Mouse (Mus musculus) A20 (cell line): Measurements from ENCODE around the gene Tmem221.

Source experiments
- DNase-seq: peaks from one replicate; pipeline ENCODE4 v3.0.0-alpha.2; 2011; ENCODE audit warnings: low read depth, low spot score

The Tmem221 gene

DNA sequence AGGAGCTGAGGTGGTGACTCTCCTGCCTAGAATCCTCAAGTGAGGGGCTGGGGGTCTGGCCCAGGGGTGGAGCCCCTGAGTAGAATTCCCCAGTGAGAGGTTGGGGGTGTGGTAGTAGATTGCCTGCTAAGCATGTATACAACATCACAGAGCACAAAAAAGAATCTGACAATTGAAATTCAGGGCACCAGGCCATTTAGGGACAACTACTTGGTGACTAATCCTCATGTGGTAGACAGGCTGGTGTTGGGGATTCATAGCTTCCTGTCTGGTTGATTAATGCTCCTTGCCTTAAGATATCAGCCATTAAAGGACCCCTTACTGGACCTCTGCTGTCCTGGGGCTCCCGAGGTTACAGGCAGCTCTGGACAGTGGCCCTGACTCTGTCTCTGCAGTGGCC lies 20.3 kb upstream of the Tmem221 start:
- no peak for DNase-seq

DNA sequence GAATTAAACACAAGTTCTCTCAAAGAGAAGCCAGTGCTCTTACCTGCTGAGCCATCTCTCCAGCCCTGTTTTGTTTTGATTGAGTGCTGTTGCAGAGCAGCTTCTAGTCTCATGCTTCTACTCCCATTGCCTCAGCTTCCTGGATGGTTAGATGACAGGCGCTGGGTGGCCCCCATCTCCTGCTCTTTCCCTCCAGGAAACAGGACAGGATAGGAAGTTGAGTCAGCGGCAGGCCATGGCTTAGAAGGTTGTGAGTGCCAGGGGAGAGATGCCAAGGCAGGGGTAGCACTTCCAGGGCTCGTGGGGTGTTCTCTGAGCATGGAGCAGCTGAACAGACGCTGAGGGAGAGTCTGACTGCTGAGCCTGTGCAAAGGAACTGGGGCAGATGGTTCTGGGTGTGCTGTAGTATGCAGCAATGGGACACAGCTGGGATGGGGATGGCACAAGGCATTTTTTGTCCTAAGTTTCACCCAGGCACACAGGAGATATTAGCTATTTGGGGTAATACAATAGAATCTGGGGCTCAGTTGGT lies 19.3 kb upstream of the Tmem221 start:
- no peak for DNase-seq

DNA sequence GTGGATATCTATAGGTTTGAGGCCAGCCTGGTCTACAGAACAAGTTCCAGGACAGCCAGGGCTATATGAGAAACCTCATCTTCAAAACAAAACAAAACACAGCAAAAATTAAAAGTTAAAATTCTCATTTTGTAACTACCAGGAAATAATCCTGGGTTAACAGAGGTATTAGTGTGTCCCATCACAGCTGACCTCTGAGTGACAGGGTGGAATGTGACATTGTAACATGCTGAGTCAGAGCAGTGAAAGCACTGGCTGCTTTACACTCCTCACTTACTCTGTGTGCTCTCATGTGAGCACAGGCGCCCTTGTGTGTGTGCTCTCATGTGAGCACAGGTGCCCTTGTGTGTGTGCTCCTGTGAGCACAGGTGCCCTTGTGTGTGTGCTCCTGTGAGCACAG lies 16.3 kb upstream of the Tmem221 start:
- no peak for DNase-seq

DNA sequence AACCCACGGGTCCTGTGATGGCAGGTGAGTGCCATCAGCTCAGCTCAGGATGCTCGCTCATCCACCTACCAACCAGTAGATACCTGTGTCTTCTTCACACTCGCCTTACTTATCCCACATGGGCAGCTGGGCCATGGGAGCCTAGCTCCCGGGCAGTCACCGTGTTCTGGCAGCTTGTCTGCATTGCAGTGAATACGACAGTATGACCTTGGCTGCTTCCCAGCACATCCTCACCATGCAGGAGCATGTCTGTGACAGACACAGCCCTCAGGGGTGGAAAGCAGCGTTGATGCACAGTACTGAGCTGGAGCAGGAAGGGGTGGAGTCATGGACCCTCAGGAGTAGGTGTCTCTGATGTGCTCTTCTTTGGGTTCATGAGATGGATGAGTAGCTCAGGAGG lies 15.8 kb upstream of the Tmem221 start:
- no peak for DNase-seq

DNA sequence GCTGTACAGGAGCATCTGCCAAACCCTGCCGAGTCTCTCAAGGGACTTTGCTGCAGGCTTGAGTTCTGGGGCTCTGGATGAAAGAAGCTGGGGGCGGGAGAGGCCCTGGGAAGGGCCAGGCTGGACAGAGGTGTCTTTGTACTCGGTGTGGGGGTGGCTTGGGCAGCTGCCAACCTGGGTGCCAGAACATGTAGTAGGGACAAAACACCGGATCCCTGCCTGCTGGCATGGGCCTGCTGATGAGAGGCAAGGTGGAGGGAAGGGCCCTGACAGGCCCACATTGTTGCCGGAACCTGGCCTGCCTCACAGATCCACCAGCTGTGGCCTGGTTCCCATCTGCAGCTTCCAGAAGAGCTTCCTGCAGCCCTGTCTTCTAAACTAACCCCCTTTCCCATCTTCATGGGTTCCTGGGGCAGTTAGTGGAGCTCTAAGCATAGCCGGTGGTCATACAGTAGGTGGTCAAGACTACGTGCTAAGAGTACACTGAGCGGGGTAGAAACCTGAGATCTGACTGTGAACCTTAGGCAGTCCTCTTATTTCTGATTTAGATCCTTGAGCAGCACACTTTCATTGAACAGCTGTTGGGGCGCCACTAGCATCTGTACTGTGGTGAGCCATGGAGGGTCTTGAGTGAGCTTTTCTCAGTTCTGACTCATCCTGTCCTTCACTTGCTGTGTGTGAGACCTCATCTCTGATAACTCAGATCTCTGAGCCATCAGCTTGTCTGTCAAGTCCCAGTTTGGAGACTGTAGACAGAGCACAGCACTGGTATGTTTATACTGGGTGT lies 14.4 kb upstream of the Tmem221 start:
- DNase-seq: no peak

DNA sequence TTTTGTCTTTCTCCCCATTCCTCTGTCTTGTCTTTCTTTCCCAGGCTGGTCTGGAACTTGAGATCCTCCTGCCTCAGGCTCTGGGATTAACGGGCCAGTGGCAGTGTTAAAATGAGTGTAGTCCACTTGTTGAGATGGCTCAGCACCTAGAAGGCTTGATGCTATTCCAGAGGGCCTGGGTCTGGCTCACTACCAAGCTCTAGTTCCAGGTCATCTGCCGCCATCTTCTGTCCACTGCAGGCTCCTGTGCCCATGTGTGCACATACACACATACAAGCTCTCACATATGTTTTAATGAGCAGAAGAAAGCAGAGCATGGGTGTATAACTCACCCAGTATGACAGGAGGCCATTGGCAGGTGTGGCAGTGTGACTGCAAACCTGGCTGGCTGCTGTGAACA lies 13.4 kb upstream of the Tmem221 start:
- DNase-seq: no peak

DNA sequence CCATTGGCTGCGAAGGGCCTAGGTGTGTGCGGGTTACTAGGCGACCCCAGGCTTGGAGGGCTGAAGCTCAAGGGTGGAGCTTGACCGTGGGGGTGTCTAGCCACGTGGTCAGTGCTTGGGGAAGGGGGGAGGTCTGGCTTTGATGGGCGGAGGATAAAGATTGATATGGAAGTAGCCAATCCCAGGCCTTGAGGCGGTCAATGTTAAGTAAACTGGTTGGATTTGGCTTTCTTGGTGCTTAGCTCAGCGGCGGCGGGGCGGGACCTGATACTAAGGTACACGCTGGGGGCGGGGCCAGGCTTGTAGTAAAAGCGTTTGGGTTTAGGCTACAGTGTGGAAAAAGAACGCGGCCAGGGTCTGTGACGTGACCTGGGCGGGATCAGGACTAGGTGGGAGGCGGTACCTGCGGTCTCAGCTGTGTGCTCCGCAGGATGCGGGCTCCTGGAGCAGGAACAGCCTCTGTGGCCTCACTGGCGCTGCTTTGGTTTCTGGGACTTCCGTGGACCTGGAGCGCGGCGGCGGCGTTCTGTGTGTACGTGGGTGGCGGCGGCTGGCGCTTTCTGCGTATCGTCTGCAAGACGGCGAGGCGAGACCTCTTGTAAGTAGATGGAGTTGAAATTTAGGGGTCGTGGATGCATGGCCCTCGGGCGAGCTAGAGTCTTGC lies 11.8 kb upstream of the Tmem221 start:
- DNase-seq: peak; percentile 98

DNA sequence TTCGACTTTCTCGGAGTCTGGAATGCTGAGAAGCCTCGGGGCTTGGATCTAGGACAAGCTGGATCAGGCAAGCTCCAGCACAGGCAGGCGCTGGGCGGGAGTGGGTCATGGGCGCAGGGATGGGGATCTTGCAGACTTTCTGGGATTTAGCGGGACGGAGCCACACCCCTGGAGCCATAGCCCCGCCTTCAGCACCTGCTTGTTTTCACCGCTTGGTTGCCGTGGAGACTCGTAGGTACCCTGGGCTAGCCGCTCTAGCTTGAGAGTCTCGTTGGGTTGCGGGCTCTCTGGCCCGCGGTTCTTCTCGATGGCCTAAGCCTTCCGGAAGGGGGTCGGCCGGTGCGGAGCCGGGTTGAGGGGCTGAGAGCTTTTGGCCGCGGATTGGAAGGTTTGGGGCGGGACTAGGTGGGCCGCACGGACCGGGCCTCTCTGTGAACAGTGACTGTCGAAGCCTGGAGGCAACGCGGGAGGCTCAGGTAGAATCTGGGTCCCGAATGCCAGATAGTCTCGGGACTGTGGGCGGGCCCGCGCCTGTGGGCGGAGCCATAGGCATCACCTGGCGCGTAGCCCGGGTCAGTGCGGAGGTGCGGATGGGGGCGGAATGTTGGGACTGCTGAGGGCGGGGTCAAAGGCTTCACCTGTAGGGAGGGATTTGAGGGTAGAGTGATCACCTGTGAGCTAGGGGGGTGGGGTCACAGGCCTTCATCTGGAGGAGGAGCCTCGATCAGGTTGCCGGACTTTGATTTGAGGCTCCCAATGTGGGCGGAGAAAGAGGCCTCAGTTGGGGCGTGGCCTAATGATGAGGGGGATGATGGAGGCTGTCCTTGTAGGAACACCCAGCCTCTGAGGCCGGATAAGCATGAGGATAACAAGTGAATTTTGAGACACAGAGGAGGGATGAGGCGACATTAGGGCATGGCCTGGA lies 11.0 kb upstream of the Tmem221 start:
- DNase-seq: peak; percentile 97

DNA sequence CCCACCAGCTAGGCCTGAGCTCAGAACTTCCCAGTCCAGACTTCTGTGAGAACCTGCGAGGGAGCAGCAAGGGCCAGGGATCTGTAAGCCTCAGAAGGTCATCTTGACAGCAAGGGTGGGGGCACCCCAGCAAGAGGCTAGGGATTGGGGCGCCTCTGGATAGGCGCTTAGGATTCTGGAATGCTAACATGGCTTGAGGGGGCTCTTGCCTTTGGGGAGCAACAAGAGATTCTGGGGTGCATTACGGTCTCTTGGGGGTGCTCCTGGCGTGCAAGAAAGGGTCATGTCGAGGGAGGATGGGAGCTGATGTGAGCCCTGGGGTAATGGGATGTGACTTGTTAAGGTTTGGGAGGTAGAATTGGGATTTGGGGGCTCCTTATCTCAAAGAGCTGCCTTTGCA lies 10.3 kb upstream of the Tmem221 start:
- no peak for DNase-seq

DNA sequence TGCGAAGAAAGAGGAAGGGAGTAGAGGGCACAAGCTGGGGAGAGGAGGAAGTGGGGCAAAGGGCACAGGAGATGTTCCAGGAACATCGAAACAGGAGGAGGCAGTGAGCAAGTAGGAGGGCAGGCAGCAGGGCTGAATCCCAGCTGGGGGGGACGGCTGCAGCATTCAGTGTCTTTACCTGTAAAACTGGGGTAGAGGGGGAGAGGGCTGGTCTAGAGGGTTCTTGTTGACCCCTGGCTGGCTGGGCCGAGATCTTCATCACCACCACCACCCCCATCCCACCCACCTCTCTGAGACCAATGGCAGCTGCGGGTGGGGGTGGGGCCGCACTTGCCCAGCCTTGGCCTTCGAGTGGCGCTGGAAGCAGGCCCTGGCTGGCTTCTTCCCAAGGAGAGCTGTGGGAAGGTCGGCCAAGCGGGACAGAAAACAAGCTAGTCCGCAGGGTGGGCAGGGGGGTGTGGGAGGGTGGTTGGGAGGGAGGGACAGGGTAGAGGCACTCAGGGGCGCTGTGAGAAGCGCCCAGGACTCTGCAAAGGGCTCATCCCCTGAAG lies 9.8 kb upstream of the Tmem221 start, which contains the start of gene Slc27a1:
Slc27a1 (plus strand) TSS at position 496 of the 551 bp plus-strand sequence.
- DNase-seq: no peak

DNA sequence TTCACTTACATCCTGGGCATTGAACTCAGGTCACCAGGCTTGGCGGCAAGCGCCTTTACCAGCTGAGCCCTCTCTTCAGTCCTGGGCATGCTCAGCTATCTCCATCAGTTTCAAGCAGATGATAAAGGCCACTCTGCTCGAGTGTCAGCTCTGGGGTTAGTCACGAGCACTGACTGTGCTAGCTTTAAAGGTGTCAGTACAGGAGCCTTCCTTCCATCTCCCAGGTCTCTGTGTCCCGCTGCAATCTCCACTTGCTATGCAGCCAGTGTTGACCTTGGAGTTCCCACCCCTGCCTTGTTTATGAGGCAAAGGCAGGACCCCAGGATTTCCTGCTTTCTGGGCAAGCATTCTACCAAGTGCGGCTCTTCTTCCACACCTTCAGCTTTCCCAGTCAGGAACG lies 8.9 kb upstream of the Tmem221 start:
- no peak for DNase-seq

DNA sequence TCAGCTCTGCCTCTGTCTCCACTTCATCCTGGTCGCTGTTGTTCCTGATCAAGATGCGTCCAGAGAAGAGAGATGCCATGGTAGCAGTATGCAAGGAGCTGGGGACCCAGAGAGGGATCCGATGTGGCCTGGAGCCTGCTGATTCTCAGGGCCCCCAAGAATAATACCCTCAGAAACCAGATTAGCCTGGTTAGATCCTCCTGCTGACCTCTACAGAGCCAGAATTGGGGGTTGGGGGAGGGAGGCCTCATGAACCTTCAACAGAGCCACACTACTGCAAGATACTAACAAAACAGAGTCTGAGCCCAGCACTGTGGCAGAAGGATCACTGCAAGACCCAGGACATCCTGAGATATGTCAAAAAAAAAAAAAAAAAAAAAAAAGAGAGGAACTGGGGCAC lies 7.8 kb upstream of the Tmem221 start, which contains the start of gene Nxnl1:
Nxnl1 (minus strand) TSS at position 101 of the 400 bp plus-strand sequence.
- no peak for DNase-seq

DNA sequence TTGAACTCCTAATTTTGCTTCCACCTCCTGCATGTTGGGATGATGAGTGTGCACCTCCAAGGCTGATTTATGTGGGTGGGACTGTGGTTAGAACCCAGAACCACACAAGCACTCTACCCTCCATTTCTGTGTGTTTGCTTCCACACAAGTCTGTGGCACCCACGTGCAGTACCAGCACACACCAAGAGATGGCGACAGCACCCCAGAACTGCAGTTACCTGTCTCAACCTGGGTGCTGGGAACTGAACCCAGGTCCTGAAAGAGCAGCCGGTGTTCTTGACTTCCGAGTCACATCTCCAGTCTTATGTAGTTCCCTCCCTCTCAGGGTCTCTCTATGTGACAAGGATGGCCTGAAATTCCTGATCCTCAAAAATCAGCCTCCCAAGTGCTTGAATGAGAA lies 5.3 kb upstream of the Tmem221 start:
- DNase-seq: no peak

DNA sequence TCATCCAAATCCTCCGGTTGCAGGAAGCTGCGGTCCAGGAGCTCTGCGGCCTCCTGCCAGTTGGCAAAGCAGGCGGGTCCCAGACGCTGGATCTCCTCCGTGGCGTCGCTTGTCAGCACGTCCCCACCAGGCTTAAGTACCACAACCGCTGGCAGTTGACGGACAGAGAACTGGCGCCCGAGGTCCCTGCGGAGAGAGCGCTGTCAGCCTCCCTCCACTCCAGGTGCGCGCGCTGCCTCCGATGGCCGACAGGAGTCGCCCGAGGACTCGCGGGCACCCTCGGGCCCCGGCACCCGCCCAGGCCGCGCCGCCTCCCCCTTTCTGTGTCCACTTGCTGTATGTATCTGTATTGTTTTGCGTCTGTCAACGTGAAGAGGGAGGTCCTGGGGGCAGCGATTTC lies 4.1 kb upstream of the Tmem221 start:
- peak; percentile 75 for DNase-seq

DNA sequence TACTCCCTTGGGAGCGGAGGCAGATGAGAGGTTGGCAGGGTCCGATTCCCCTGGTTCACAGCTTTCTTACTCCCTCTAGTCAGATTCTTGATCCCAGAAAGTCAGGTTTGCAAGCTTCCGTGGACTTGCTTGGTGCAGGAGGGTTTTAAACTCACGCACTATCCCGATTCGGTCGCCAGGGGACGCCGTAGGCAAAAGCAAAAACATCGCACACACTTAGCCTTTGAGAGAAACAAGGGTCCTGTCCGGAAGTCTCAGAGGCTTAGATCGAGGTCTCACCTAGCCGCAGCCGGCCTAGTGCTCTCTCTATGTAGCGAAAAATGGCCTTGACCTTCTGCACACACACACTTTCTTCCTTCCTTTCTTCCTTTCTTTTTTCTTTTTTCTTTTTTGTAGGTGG lies 2.7 kb upstream of the Tmem221 start:
- DNase-seq: peak; percentile 80

DNA sequence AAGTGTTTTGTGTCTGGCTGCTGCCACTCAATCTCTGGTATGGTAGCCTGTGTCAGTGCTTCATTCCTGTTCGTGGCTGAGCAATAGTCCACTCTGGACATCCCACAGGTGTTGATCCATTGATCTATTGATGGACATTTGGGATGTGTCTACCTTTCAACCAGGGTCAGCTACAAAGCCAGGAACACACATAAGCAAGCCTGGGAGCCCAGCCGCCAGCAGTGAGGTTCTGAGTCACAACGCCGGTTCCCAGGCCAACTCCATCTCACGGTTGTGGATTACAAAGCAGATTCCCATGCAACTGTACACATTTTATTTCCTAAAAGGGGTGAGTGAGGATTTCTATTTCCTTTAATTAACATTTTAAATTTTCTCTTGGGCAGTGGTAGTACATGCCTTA lies 2.1 kb upstream of the Tmem221 start:
- DNase-seq: no peak

DNA sequence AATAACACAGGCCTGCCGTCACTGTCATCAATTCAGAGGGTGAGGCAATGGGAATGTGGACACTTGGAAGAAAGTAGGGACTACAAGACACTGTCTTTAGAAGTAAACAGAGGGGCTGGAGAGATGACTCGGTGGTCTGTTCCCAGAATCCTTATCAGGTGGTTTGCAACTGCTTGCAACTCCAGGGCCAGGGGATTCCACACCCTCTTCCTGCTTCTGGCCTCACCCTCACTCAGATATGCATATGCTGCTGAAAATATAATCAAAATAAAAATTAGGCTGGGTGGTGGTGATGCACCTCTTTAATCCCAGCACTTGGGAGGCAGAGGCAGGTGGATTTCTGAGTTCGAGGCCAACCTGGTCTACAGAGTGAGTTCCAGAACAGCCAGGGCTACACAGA lies 1.4 kb upstream of the Tmem221 start:
- no peak for DNase-seq

DNA sequence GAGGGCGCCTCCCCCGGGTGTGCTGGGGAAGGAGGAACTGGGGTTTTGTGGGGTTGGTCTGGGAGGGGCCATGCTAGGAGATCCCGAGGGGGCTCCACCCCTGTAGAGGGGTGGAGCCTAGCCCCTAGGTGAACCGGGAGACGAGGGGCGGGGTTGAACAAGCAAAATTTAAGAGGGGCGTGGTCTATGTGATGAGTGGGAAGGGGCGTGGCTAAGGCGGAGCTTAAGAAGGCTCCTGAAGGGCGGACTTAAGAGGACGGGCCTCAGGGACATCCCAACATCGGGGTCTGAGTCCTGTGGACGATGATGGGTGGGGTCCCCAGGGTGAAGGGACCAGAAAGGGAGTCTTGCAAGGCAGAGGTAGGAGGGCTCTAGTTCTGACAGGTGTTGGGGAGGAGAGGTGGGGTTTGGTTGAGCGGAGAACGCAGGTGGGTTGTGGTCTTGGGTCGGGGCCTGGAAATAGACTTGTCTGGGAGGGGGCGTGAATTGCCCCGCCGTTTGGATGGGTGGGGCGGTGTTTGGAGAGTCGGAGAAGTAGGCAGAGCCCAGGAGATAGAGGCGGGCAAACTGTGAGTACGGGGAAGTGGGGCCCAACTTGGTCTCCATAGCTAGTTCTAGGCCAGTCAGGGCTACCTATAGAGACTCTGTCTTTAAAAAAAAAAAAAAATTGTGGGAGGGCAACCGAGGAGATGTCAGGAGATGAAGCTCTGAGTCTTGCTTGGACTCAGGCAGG lies 453 bp upstream of the Tmem221 start:
- DNase-seq: peak; percentile 90

DNA sequence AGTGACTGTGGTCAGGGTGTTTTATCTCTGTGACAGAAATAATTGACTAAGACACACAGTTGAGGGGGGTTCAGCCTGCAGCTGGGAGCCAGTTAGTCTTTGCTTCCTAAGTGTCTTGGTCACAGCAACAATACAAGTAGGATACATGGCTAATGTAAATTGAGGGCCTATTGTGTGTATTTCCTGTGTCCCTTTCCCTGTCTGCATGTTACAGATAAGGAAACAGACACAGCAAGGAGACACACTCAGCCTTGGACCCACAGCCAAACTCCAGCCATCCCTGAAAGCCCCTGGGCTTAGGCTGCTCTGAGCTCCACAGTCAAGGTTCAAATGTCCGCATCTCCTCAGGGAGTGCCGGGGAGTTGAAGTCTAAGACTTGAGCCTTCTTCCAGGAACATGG lies 4.0 kb downstream of the Tmem221 start:
- no peak for DNase-seq

DNA sequence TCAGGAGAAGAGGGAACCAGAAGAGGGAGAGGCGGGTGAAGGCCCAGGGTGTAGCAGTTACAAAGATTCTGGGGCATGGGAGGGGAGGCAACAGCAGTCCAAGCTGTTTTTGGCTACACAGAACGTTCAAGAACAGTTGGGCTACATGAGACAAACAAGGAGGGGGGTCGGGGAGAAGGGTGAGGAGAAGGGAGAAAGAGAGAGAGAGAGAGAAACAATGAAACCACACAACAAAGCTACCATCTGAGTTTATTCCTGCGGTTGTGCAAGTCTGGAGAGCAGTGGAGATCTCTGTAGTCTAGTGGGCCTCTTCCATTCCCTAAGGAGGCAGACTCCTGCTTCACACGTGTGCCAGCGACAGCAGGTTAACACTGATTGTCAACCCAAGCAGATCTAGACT lies 4.7 kb downstream of the Tmem221 start:
- no peak for DNase-seq

DNA sequence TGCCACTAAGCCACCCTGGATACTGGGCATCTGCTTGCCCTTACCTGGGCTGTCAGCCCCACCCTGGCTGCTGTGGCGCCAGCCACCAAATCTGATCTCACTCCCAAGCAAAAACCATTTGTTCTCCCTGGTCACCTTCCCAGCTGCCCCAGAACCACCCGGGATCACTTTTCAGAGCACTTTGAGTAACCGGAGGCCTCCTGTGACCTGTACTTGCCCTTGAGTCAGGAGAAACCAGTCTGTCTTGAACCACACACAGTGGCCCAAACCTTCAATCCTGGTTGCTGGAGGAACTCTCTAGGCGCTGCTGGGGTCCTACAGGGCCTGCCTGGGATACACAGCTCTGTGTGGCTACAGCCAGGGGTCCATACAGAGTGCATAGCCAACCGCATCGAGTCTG lies 5.9 kb downstream of the Tmem221 start:
- DNase-seq: no peak
